Comparison of ENCODE assay signal across 9 mouse cellular contexts in genomic region chr2:11333301-11334017, GRCm38 (mm10).
DNase-seq lines count a peak whose midpoint lies in the region; ATAC-seq lines count a peak whose summit lies in the region.
"Had no signal": no experiment of that assay in that cellular context is flagged by ENCODE, and none has a peak within 500 bp of the region (broad histone marks: within the 10 kb centered on the region; RNA-seq: fewer than 3 reads in every experiment).

No protein-coding gene starts in this region.

- WGBS in hindbrain, embryonic 13.5 days: 61% methylated on average over 14 of the region's 14 CpGs
- 68% methylated on average over 14 of the region's 14 CpGs for WGBS in hindbrain, embryonic 12.5 days
- WGBS in kidney, embryonic 15.5 days: 60% methylated on average over 14 of the region's 14 CpGs

- no peaks in the 10 kb centered on the region for H3K4me1 ChIP-seq in hindbrain, embryonic 13.5 days (replicated peaks)
- H3K4me1 ChIP-seq in hindbrain, embryonic 12.5 days: no peaks in the 10 kb centered on the region
- H3K4me1 ChIP-seq in kidney, embryonic 15.5 days: peaks cover 13% of the 10 kb centered on the region; the same call in 1 of the 2 replicates
- H3K4me1 ChIP-seq: neural tube, embryonic 13.5 days had no signal

- no peak overlapping the region for H3K27ac ChIP-seq in hindbrain, embryonic 13.5 days
- H3K27ac ChIP-seq in hindbrain, embryonic 12.5 days: no peak overlapping the region
- no peak overlapping the region for H3K27ac ChIP-seq in kidney, embryonic 15.5 days
- H3K27ac ChIP-seq: neural tube, embryonic 13.5 days had no signal

- H3K4me3 ChIP-seq in hindbrain, embryonic 13.5 days: no peak overlapping the region
- H3K4me3 ChIP-seq in hindbrain, embryonic 12.5 days: no peak overlapping the region
- H3K4me3 ChIP-seq in kidney, embryonic 15.5 days (replicated peaks): no peak overlapping the region
- H3K4me3 ChIP-seq: neural tube, embryonic 13.5 days had no signal

- H3K36me3 ChIP-seq in hindbrain, embryonic 13.5 days: no peaks in the 10 kb centered on the region
- no peaks in the 10 kb centered on the region for H3K36me3 ChIP-seq in hindbrain, embryonic 12.5 days
- H3K36me3 ChIP-seq in kidney, embryonic 15.5 days: no peaks in the 10 kb centered on the region
- H3K36me3 ChIP-seq: neural tube, embryonic 13.5 days had no signal

- no peaks in the 10 kb centered on the region for H3K27me3 ChIP-seq in hindbrain, embryonic 13.5 days
- H3K27me3 ChIP-seq in hindbrain, embryonic 12.5 days: no peaks in the 10 kb centered on the region; the same call in 1 of the 2 replicates
- peaks cover 9% of the 10 kb centered on the region; the same call in 1 of the 2 replicates for H3K27me3 ChIP-seq in kidney, embryonic 15.5 days
- H3K27me3 ChIP-seq: neural tube, embryonic 13.5 days had no signal

- no peaks in the 10 kb centered on the region for H3K9me3 ChIP-seq in hindbrain, embryonic 13.5 days
- no peaks in the 10 kb centered on the region for H3K9me3 ChIP-seq in hindbrain, embryonic 12.5 days (replicated peaks)
- H3K9me3 ChIP-seq in kidney, embryonic 15.5 days (replicated peaks): no peaks in the 10 kb centered on the region
- H3K9me3 ChIP-seq: neural tube, embryonic 13.5 days had no signal

- DNase-seq in A20 (ENCODE audit: low read depth, low spot score) (peak; percentile 9), NIH3T3 (ENCODE audit: low read depth) (peak; percentile 14)
- DNase-seq in lung, postnatal 36 days: peak; percentile 76
- no peak for DNase-seq in embryo, embryonic 10.5 days (ENCODE audit: low spot score)

- no peak overlapping the region for H3K9ac ChIP-seq in hindbrain, embryonic 13.5 days
- H3K9ac ChIP-seq in hindbrain, embryonic 12.5 days: no peak overlapping the region
- no peak overlapping the region for H3K9ac ChIP-seq in kidney, embryonic 15.5 days
- H3K9ac ChIP-seq: neural tube, embryonic 13.5 days had no signal

- peak; percentile 47 for ATAC-seq in hindbrain, embryonic 13.5 days (ENCODE audit: low FRiP score)
- ATAC-seq in hindbrain, embryonic 12.5 days (ENCODE audit: low FRiP score): no peak
- ATAC-seq in kidney, embryonic 15.5 days (replicated peaks; ENCODE audit: low FRiP score): 0 out of 2 replicates have a peak, but pooled peaks have one; percentile 37
- ATAC-seq in activated CD4-positive, CD25-positive, alpha-beta regulatory T cell, adult 4 months: no peak

- H3K4me2 ChIP-seq in hindbrain, embryonic 13.5 days: no peak overlapping the region
- H3K4me2 ChIP-seq in hindbrain, embryonic 12.5 days (replicated peaks): no peak overlapping the region
- H3K4me2 ChIP-seq in kidney, embryonic 15.5 days: no peak overlapping the region
- H3K4me2 ChIP-seq: neural tube, embryonic 13.5 days had no signal

Comparison
In these comparisons a context has a peak if more than half of its experiments do, and no peak if none do; other contexts are left out.
1. ATAC-seq: peak in hindbrain, embryonic 13.5 days (single experiment) and kidney, embryonic 15.5 days (single experiment); none in hindbrain, embryonic 12.5 days (single experiment) and activated CD4-positive, CD25-positive, alpha-beta regulatory T cell, adult 4 months (single experiment).